Mouse (Mus musculus) layer of hippocampus, adult 6 months (tissue): ENCODE results near the gene Fkbp11. TPM values are rescaled to one million over a fixed set of nuclear protein-coding genes. Genes with fewer than 3 reads are reported as not detected.

Experiments
- long read RNA-seq, 2 experiments: library from polyadenylated mRNA; unstranded; transcript quantifications; one replicate each; pipeline ENCODE4 v2.0.0; 2019 to 2020
- polyA plus RNA-seq: library from polyadenylated mRNA; unstranded; fragments of <200 nt; fragmentation: Nextera tagmentation; gene quantifications from 2 replicates; pipeline ENCODE4 v1.2.3, GENCODE M21; 2021

Gene Fkbp11
- 3.1 and 4.6 TPM in 2 replicates for polyA plus RNA-seq
- long read RNA-seq, experiment 1, partial matches to known transcripts: 0 of 1 reads
- long read RNA-seq, experiment 1, other reads (novel, unspliced or antisense): 0 of 1 reads
- long read RNA-seq, experiment 2, partial matches to known transcripts: 0 of 1 reads
- long read RNA-seq, experiment 2, other reads (novel, unspliced or antisense): 0 of 1 reads

GRCm38 (mm10) chr15:98727443-98728321, at the start of gene Fkbp11:
TSS of gene Fkbp11 (minus strand) at chr15:98728198.

GRCm38 (mm10) chr15:98777762-98778161, 49.8 kb upstream of the Fkbp11 start, which contains the start of gene Wnt10b:
TSS of gene Wnt10b (minus strand) at chr15:98778150.

GRCm38 (mm10) chr15:98762670-98763529, 34.9 kb upstream of the Fkbp11 start, which contains the start of gene Arf3:
TSS of gene Arf3 (minus strand) at chr15:98763214.

GRCm38 (mm10) chr15:98707766-98708372, 20.1 kb downstream of the Fkbp11 start, which contains the start of gene Ccdc65:
TSS of gene Ccdc65 (plus strand) at chr15:98708207.

GRCm38 (mm10) chr15:98676940-98677728, 50.9 kb downstream of the Fkbp11 start, which contains the start of gene Rnd1:
TSS of gene Rnd1 (minus strand) at chr15:98677461.

Other genes with a start within 250 kb of the Fkbp11 start
- gene Lalba, start 245.5 kb downstream of the Fkbp11 start, polyA plus RNA-seq: not detected in 2 replicates
- gene Olfr279, start 235.8 kb downstream of the Fkbp11 start, polyA plus RNA-seq: not detected in 2 replicates
- gene Kansl2, start 193.9 kb downstream of the Fkbp11 start, polyA plus RNA-seq: 40.8 and 44.3 TPM in 2 replicates
- 21.9 and 24.8 TPM in 2 replicates for gene Ccnt1, start 157.3 kb downstream of the Fkbp11 start, polyA plus RNA-seq
- gene 4930415O20Rik, start 157.2 kb downstream of the Fkbp11 start, polyA plus RNA-seq: 0.30 TPM in 1 of 2 replicates, not detected in the other
- 3.9 and 4.7 TPM in 2 replicates for gene Adcy6, start 118.1 kb downstream of the Fkbp11 start, polyA plus RNA-seq
- 44.4 and 44.8 TPM in 2 replicates for gene Cacnb3, start 97.4 kb downstream of the Fkbp11 start, polyA plus RNA-seq
- 19.6 and 27.9 TPM in 2 replicates for gene Ddx23, start 65.3 kb downstream of the Fkbp11 start, polyA plus RNA-seq
- 4.3 and 4.9 TPM in 2 replicates for gene Rnd1, start 50.7 kb downstream of the Fkbp11 start, polyA plus RNA-seq
- 8.4 and 9.0 TPM in 2 replicates for gene Ccdc65, start 20.0 kb downstream of the Fkbp11 start, polyA plus RNA-seq
- gene Arf3, start 35.0 kb upstream of the Fkbp11 start, polyA plus RNA-seq: 93.9 and 99.4 TPM in 2 replicates
- not detected in 2 replicates for gene Wnt10b, start 50.0 kb upstream of the Fkbp11 start, polyA plus RNA-seq
- gene Wnt1, start 61.7 kb upstream of the Fkbp11 start, polyA plus RNA-seq: 0.72 and 1.0 TPM in 2 replicates
- gene Ddn, start 81.3 kb upstream of the Fkbp11 start, polyA plus RNA-seq: 118 TPM in 2 replicates
- 66.5 and 71.5 TPM in 2 replicates for gene Prkag1, start 103.3 kb upstream of the Fkbp11 start, polyA plus RNA-seq
- 18.0 and 18.2 TPM in 2 replicates for gene Kmt2d, start 143.0 kb upstream of the Fkbp11 start, polyA plus RNA-seq
- gene Rhebl1, start 166.3 kb upstream of the Fkbp11 start, polyA plus RNA-seq: 6.5 and 10.1 TPM in 2 replicates
- 0.08 and 0.19 TPM in 2 replicates for gene Dhh, start 170.3 kb upstream of the Fkbp11 start, polyA plus RNA-seq
- gene Lmbr1l, start 190.0 kb upstream of the Fkbp11 start, polyA plus RNA-seq: 0.29 and 1.7 TPM in 2 replicates
- gene Tuba1b, start 206.4 kb upstream of the Fkbp11 start, polyA plus RNA-seq: 1,496 and 1,539 TPM in 2 replicates
- gene Gm49450, start 225.4 kb upstream of the Fkbp11 start, polyA plus RNA-seq: 0.53 TPM in 1 of 2 replicates, not detected in the other
- gene Tuba1a, start 225.5 kb upstream of the Fkbp11 start, polyA plus RNA-seq: 3,348 and 3,759 TPM in 2 replicates